In the genomic region with DNA sequence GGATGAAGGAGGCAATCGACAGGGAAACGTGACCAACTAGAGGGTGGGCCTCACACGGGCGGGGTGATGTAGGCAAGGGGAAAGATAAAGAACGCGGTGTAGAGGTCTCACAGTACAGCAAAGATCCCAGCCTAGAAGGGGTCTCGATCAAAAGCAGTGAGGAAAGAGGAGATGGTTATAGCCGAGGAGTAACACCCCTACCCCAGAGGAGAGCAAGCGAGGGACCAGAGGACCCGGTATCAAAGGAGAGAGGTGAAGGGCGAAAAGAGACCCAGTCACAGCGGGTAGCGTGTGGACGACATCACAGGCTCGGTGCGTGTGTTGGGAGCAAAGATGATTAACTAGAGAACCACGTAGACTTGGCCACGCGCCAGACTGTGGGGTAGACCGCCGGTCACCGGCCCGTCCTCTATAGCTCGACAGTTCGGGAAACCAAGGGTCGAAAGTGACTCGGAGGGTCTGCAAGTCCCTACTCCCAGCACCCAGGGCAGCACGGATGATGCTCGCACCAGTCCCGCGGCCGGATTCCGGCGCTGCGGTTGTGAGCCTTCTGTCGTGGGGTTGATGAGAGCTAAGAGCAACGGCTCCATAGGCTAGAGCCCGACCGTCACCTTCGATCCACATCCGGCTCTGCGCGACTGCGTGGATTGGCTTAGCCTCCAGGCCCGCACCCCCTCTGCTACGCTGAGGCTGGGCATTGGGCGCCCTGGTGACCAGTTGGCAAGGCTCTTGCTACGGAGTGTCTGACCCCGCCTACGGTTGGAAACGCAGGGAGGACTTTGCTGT, we compare ENCODE assay signal across 8 mouse cellular contexts. TPM values are rescaled to one million over a fixed set of nuclear protein-coding genes. Genes with fewer than 3 reads are reported as not detected.
DNase-seq lines count a peak whose midpoint lies in the region; ATAC-seq and TF ChIP-seq lines count a peak whose summit lies in the region.

No protein-coding gene starts in this region.

- H3K4me1 ChIP-seq in hindbrain, embryonic 11.5 days (replicated peaks; ENCODE audit: control insufficient read depth, insufficient read depth, low read length), result no peaks in the 10 kb centered on the region
- H3K4me1 ChIP-seq in lung, embryonic 14.5 days (ENCODE audit: insufficient read depth), result no peaks in the 10 kb centered on the region
- peaks cover 5% of the 10 kb centered on the region; the same call in 1 of the 2 replicates for H3K4me1 ChIP-seq in neural tube, embryonic 15.5 days

- peak overlapping the region; percentile 54 for H3K4me2 ChIP-seq in hindbrain, embryonic 11.5 days (replicated peaks; ENCODE audit: low read depth, low read length)
- H3K4me2 ChIP-seq in lung, embryonic 14.5 days, result peak overlapping the region; percentile 74
- peak overlapping the region; percentile 76 for H3K4me2 ChIP-seq in neural tube, embryonic 15.5 days

- no peaks in the 10 kb centered on the region for H3K9me3 ChIP-seq in hindbrain, embryonic 11.5 days (ENCODE audit: control insufficient read depth, low read length)
- H3K9me3 ChIP-seq in lung, embryonic 14.5 days (ENCODE audit: low read depth, low read length), result no peaks in the 10 kb centered on the region
- no peaks in the 10 kb centered on the region for H3K9me3 ChIP-seq in neural tube, embryonic 15.5 days (replicated peaks)

- H3K4me3 ChIP-seq in hindbrain, embryonic 11.5 days (ENCODE audit: low read depth, low read length), result peak overlapping the region; percentile 37
- peak overlapping the region; percentile 48 for H3K4me3 ChIP-seq in lung, embryonic 14.5 days (ENCODE audit: low read depth, low read length)
- peak overlapping the region; percentile 61 for H3K4me3 ChIP-seq in neural tube, embryonic 15.5 days (replicated peaks)

- H3K27me3 ChIP-seq in hindbrain, embryonic 11.5 days (ENCODE audit: control insufficient read depth, insufficient read depth, low read length), result no peaks in the 10 kb centered on the region
- no peaks in the 10 kb centered on the region for H3K27me3 ChIP-seq in lung, embryonic 14.5 days (ENCODE audit: insufficient read depth, low read length)
- peaks cover 4% of the 10 kb centered on the region; the same call in 1 of the 2 replicates for H3K27me3 ChIP-seq in neural tube, embryonic 15.5 days (replicated peaks)

- peak; percentile 91 for DNase-seq in MN1 (ENCODE audit: low spot score)
- DNase-seq in cerebellum, postnatal 25 days, result peak; percentile 84 to 89
- DNase-seq in frontal cortex, postnatal 14 days (ENCODE audit: low spot score in 2 of 2), result peak; percentile 74 to 82
- DNase-seq in hindbrain, embryonic 11.5 days (ENCODE audit: low spot score), result peak; percentile 85
- peak; percentile 56 for DNase-seq in layer of hippocampus, adult 9-10 months (ENCODE audit: low spot score)
- peak; percentile 91 for DNase-seq in lung, embryonic 14.5 days
- peak; percentile 79 for DNase-seq in testis, postnatal 14 days (ENCODE audit: low spot score)

- H3K36me3 ChIP-seq in hindbrain, embryonic 11.5 days (ENCODE audit: control insufficient read depth, insufficient read depth, low read length), result no peaks in the 10 kb centered on the region
- no peaks in the 10 kb centered on the region for H3K36me3 ChIP-seq in lung, embryonic 14.5 days (ENCODE audit: insufficient read depth)
- H3K36me3 ChIP-seq in neural tube, embryonic 15.5 days, result no peaks in the 10 kb centered on the region

- ATAC-seq in hindbrain, embryonic 11.5 days (ENCODE audit: low FRiP score), result peak; percentile 99
- peak; percentile 100 for ATAC-seq in lung, embryonic 14.5 days (ENCODE audit: insufficient read depth)
- ATAC-seq in neural tube, embryonic 15.5 days (ENCODE audit: low FRiP score), result peak; percentile 100

- 20% methylated on average over 51 of the region's 51 CpGs for WGBS in hindbrain, embryonic 11.5 days
- WGBS in lung, embryonic 14.5 days, result 15% methylated on average over 51 of the region's 51 CpGs
- WGBS in neural tube, embryonic 15.5 days, result 13% methylated on average over 51 of the region's 51 CpGs

- peak overlapping the region; percentile 55 for H3K9ac ChIP-seq in hindbrain, embryonic 11.5 days (ENCODE audit: low read depth, low read length)
- peak overlapping the region; percentile 55 for H3K9ac ChIP-seq in lung, embryonic 14.5 days
- H3K9ac ChIP-seq in neural tube, embryonic 15.5 days (replicated peaks), result peak overlapping the region; percentile 62

- TF ChIP-seq CTCF in lung, embryonic 14.5 days (IDR thresholded peaks at IDR 0.05; ENCODE audit: low read depth), result no peak

- H3K27ac ChIP-seq in hindbrain, embryonic 11.5 days (ENCODE audit: low read depth, low read length), result no peak overlapping the region
- peak overlapping the region; percentile 46; the same call in 1 of the 2 replicates for H3K27ac ChIP-seq in lung, embryonic 14.5 days (ENCODE audit: low read depth)
- H3K27ac ChIP-seq in neural tube, embryonic 15.5 days (replicated peaks), result peak overlapping the region; percentile 78

RNA-seq across cellular contexts. Expression of a gene that starts 22.2 kb away (rescaled TPM):
- not detected in 2 replicates for polyA plus RNA-seq in hindbrain, embryonic 11.5 days (2014; fragmentation: Nextera tagmentation; extraction: Ambion mirVana)
- polyA plus RNA-seq in lung, embryonic 14.5 days (2014; fragmentation: Nextera tagmentation; extraction: Ambion mirVana), result not detected in 2 replicates
- not detected in 2 replicates for polyA plus RNA-seq in neural tube, embryonic 15.5 days (2015; fragmentation: Nextera tagmentation; extraction: Ambion mirVana)

RNA-seq across cellular contexts. Expression of a gene that starts 22.2 kb away (rescaled TPM):
- polyA plus RNA-seq in hindbrain, embryonic 11.5 days (2014; fragmentation: Nextera tagmentation; extraction: Ambion mirVana), result not detected in 2 replicates
- polyA plus RNA-seq in lung, embryonic 14.5 days (2014; fragmentation: Nextera tagmentation; extraction: Ambion mirVana), result 0.17 and 1.1 TPM in 2 replicates
- polyA plus RNA-seq in neural tube, embryonic 15.5 days (2015; fragmentation: Nextera tagmentation; extraction: Ambion mirVana), result 0.44 TPM in 1 of 2 replicates, not detected in the other

RNA-seq across cellular contexts. Expression of a gene that starts 26.1 kb away (rescaled TPM):
- polyA plus RNA-seq in hindbrain, embryonic 11.5 days (2014; fragmentation: Nextera tagmentation; extraction: Ambion mirVana), result 0.17 and 0.25 TPM in 2 replicates
- polyA plus RNA-seq in lung, embryonic 14.5 days (2014; fragmentation: Nextera tagmentation; extraction: Ambion mirVana), result 0.13 and 0.46 TPM in 2 replicates
- 0.15 and 0.23 TPM in 2 replicates for polyA plus RNA-seq in neural tube, embryonic 15.5 days (2015; fragmentation: Nextera tagmentation; extraction: Ambion mirVana)

RNA-seq across cellular contexts. Expression of a gene that starts 54.8 kb away (rescaled TPM):
- polyA plus RNA-seq in hindbrain, embryonic 11.5 days (2014; fragmentation: Nextera tagmentation; extraction: Ambion mirVana), result 1.2 and 2.6 TPM in 2 replicates
- 2.1 and 2.2 TPM in 2 replicates for polyA plus RNA-seq in lung, embryonic 14.5 days (2014; fragmentation: Nextera tagmentation; extraction: Ambion mirVana)
- polyA plus RNA-seq in neural tube, embryonic 15.5 days (2015; fragmentation: Nextera tagmentation; extraction: Ambion mirVana), result 1.4 and 1.9 TPM in 2 replicates
